Mouse (Mus musculus): Measurements from ENCODE around the gene Foxp1. TPM values are rescaled to one million over a fixed set of nuclear protein-coding genes. Genes with fewer than 3 reads are reported as not detected.

Gene Foxp1
- polyA plus RNA-seq, 1 experiment = 73.4 TPM

- Histone ChIP-seq H3K27ac (ENCODE audit: insufficient read depth, low read depth, low read length) (no peak overlapping the region), H3K4me3 (ENCODE audit: insufficient read depth, low read length) (no peak overlapping the region), H3K4me1 (ENCODE audit: control insufficient read depth, insufficient read depth, low read length) (peaks cover 29% of the 10 kb centered on the region)
- TF ChIP-seq CTCF (IDR thresholded peaks at IDR 0.05; ENCODE audit: low read depth, low read length) (no peak), POLR2A (IDR thresholded peaks at IDR 0.05; ENCODE audit: borderline replicate concordance, low read depth, low read length) (no peak)
These were observed 330.8 kb downstream of the Foxp1 start for GRCm38 (mm10) chr6:99191636-99192137.

- Histone ChIP-seq H3K27ac (ENCODE audit: insufficient read depth, low read depth, low read length) (no peak overlapping the region), H3K4me1 (ENCODE audit: control insufficient read depth, insufficient read depth, low read length) (peaks cover 29% of the 10 kb centered on the region), H3K4me3 (ENCODE audit: insufficient read depth, low read length) (no peak overlapping the region)
- TF ChIP-seq CTCF (IDR thresholded peaks at IDR 0.05; ENCODE audit: low read depth, low read length) = no peak
- TF ChIP-seq POLR2A (IDR thresholded peaks at IDR 0.05; ENCODE audit: borderline replicate concordance, low read depth, low read length) = no peak
These were observed 331.4 kb downstream of the Foxp1 start for GRCm38 (mm10) chr6:99191041-99191635.

DNA sequence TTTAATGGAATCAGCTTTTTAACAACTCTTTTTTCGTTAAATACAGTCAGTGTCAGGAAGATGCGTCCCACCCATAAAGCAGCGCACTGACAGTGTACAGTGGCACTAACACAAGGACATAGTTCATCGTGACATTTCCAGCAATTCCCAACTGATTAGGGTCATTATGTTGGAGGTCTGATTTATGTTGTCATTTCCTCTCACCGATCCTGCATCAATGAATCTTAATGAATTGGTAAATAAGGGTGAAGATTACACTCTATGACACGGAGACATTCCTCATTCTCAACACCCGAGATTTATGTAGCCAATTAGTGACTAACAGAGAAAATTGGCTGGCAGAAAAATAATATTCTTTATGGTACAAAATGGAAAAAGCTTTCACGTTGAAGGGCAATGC, 332.6 kb downstream of the Foxp1 start:
- Histone ChIP-seq H3K4me3 (ENCODE audit: insufficient read depth, low read length) (no peak overlapping the region), H3K27ac (ENCODE audit: insufficient read depth, low read depth, low read length) (no peak overlapping the region), H3K4me1 (ENCODE audit: control insufficient read depth, insufficient read depth, low read length) (peaks cover 29% of the 10 kb centered on the region)
- no peak for TF ChIP-seq CTCF (IDR thresholded peaks at IDR 0.05; ENCODE audit: low read depth, low read length)

DNA sequence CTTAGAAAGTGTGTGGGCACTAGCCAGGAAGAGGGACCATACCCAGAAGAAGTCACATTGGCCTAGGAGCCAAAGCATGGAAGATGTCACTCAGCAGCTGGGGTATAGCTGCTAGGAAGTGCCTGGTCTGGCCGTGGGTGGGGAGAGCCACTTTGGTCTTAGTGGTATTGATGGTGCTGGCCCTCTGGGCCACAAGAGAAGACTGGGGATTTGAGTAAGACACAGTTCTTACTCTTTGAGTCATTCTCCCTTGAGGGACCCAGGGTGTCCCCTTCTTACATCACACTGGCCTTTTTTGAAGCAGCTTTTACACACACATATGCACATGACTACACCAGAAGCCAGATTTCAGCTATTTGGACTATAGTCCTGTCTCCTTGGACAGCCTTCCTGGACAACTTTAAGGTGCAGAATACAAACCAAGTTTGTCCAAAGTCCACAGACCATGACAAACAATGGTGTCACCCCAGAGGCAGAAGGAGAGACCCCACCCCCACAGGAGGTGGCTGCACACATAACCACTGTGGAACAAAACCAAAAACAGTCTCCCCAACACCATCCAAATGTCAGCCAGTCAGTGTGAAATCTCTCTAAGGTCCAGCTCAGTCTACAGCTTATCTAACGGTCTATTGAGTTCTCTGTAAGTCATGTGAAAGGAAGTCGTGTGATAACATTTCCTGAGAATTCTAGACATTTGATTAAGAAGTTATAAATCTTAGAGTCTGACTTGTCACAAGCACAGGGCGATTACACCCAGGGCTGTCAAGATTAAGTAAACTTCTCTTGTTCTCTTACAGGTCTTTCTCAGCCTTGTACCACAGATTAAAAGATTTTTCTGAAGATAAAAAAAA, 333.9 kb downstream of the Foxp1 start:
- peak overlapping the region; percentile 47 for H3K27ac ChIP-seq (ENCODE audit: insufficient read depth, low read depth, low read length)
- H3K4me3 ChIP-seq (ENCODE audit: insufficient read depth, low read length) = no peak overlapping the region
- TF ChIP-seq POLR2A (IDR thresholded peaks at IDR 0.05; ENCODE audit: borderline replicate concordance, low read depth, low read length) (no peak), CTCF (IDR thresholded peaks at IDR 0.05; ENCODE audit: low read depth, low read length) (no peak)
- H3K4me1 ChIP-seq (ENCODE audit: control insufficient read depth, insufficient read depth, low read length) = peaks cover 26% of the 10 kb centered on the region

GRCm38 (mm10) chr6:99187914-99188313, 334.6 kb downstream of the Foxp1 start:
- H3K4me1 ChIP-seq (ENCODE audit: control insufficient read depth, insufficient read depth, low read length) = peaks cover 26% of the 10 kb centered on the region
- no peak for TF ChIP-seq CTCF (IDR thresholded peaks at IDR 0.05; ENCODE audit: low read depth, low read length)
- TF ChIP-seq POLR2A (IDR thresholded peaks at IDR 0.05; ENCODE audit: borderline replicate concordance, low read depth, low read length) = no peak
- no peak overlapping the region for H3K4me3 ChIP-seq (ENCODE audit: insufficient read depth, low read length)
- H3K27ac ChIP-seq (ENCODE audit: insufficient read depth, low read depth, low read length) = peak overlapping the region; percentile 47

- peaks cover 26% of the 10 kb centered on the region for H3K4me1 ChIP-seq (ENCODE audit: control insufficient read depth, insufficient read depth, low read length)
- TF ChIP-seq POLR2A (IDR thresholded peaks at IDR 0.05; ENCODE audit: borderline replicate concordance, low read depth, low read length) = no peak
- no peak for TF ChIP-seq CTCF (IDR thresholded peaks at IDR 0.05; ENCODE audit: low read depth, low read length)
- H3K4me3 ChIP-seq (ENCODE audit: insufficient read depth, low read length) = no peak overlapping the region
- peak overlapping the region; percentile 47 for H3K27ac ChIP-seq (ENCODE audit: insufficient read depth, low read depth, low read length)
These were observed 335.1 kb downstream of the Foxp1 start for GRCm38 (mm10) chr6:99187415-99187814.

DNA sequence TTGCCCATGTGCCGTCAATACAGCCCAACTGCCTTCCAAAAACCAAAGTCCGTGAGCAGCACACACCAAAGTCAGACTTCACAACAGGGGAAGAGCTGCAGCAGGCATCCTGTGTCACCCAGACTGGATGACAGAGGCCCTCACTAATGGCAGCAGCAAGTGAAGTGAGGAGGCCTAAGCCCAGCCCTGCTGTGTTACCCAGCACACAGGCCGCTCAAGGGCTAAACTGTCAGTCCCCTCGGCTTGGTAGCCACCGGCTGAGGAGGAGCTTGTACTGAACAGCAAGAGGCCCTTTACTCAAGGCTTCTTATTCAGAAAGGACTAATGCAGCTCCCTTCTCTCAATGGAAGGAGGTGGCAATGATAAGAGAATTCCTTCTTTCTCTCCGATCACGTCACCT, 336.0 kb downstream of the Foxp1 start:
- Histone ChIP-seq H3K4me1 (ENCODE audit: control insufficient read depth, insufficient read depth, low read length) (peaks cover 26% of the 10 kb centered on the region), H3K27ac (ENCODE audit: insufficient read depth, low read depth, low read length) (no peak overlapping the region), H3K4me3 (ENCODE audit: insufficient read depth, low read length) (no peak overlapping the region)
- no peak for TF ChIP-seq POLR2A (IDR thresholded peaks at IDR 0.05; ENCODE audit: borderline replicate concordance, low read depth, low read length)
- TF ChIP-seq CTCF (IDR thresholded peaks at IDR 0.05; ENCODE audit: low read depth, low read length) = no peak

- no peak for TF ChIP-seq CTCF (IDR thresholded peaks at IDR 0.05; ENCODE audit: low read depth, low read length)
- TF ChIP-seq POLR2A (IDR thresholded peaks at IDR 0.05; ENCODE audit: borderline replicate concordance, low read depth, low read length) = no peak
- no peak overlapping the region for H3K4me3 ChIP-seq (ENCODE audit: insufficient read depth, low read length)
- H3K27ac ChIP-seq (ENCODE audit: insufficient read depth, low read depth, low read length) = no peak overlapping the region
- H3K4me1 ChIP-seq (ENCODE audit: control insufficient read depth, insufficient read depth, low read length) = peaks cover 26% of the 10 kb centered on the region
These were observed 336.7 kb downstream of the Foxp1 start for GRCm38 (mm10) chr6:99185797-99186196.

GRCm38 (mm10) chr6:99184051-99184450, 338.5 kb downstream of the Foxp1 start:
- Histone ChIP-seq H3K27ac (ENCODE audit: insufficient read depth, low read depth, low read length) (no peak overlapping the region), H3K4me3 (ENCODE audit: insufficient read depth, low read length) (no peak overlapping the region), H3K4me1 (ENCODE audit: control insufficient read depth, insufficient read depth, low read length) (peaks cover 21% of the 10 kb centered on the region)
- TF ChIP-seq CTCF (IDR thresholded peaks at IDR 0.05; ENCODE audit: low read depth, low read length) (no peak), POLR2A (IDR thresholded peaks at IDR 0.05; ENCODE audit: borderline replicate concordance, low read depth, low read length) (no peak)

DNA sequence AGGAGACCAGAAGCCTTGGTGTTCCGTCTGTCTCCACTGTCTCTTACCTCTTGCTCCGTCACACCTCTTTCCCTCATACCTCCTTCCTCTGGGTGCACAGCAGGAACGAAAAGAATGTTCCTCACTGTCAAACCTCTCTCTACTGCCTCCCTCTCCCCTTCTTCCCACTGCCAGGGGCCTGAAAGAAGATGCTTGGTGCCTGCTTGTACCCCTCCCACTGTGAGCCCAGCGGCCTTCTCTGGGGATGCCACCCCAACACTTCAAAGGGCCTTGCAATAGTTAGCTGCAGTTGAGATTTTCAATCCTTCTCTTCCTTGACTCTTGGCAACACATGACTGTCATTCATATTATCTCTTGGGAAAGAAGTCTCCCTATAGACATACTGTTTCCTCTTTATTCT, 339.7 kb downstream of the Foxp1 start:
- H3K4me3 ChIP-seq (ENCODE audit: insufficient read depth, low read length) = no peak overlapping the region
- TF ChIP-seq POLR2A (IDR thresholded peaks at IDR 0.05; ENCODE audit: borderline replicate concordance, low read depth, low read length) = no peak
- TF ChIP-seq CTCF (IDR thresholded peaks at IDR 0.05; ENCODE audit: low read depth, low read length) = no peak

More for the DNA sequence above, 339.7 kb downstream of the Foxp1 start:
- Histone ChIP-seq H3K27ac (ENCODE audit: insufficient read depth, low read depth, low read length) (no peak overlapping the region), H3K4me1 (ENCODE audit: control insufficient read depth, insufficient read depth, low read length) (peaks cover 10% of the 10 kb centered on the region)
